Mouse (Mus musculus) forebrain, embryonic 15.5 days (tissue): ENCODE results near the gene AC124502.3. TPM values are rescaled to one million over a fixed set of nuclear protein-coding genes. Genes with fewer than 3 reads are reported as not detected.

ENCODE experiments used
- ATAC-seq: fragments of 200-750 bp; cut with Nextera tagmentation; replicated peaks from 2 replicates; pipeline ENCODE4 v1.8.0; 2017; ENCODE audit warnings: mild to moderate bottlenecking, moderate TSS enrichment, moderate library complexity
- H3K27ac ChIP-seq: fragments of 300-500 bp; sonication (generic); replicated peaks from 2 replicates; pipeline ENCODE4 v1.5.1; 2015; ENCODE audit warnings: mild to moderate bottlenecking, inconsistent platforms
- H3K27me3 ChIP-seq: fragments of 300-500 bp; sonication (generic); 2 replicates; pipeline ENCODE4 v1.6.1; 2015; ENCODE audit warnings: inconsistent platforms
- H3K36me3 ChIP-seq: fragments of 300-500 bp; sonication (generic); 2 replicates; pipeline ENCODE4 v1.6.1; 2015; ENCODE audit warnings: mild to moderate bottlenecking, inconsistent platforms
- H3K4me1 ChIP-seq: fragments of 300-500 bp; sonication (generic); 2 replicates; pipeline ENCODE4 v1.6.1; 2015; ENCODE audit warnings: inconsistent platforms
- H3K4me2 ChIP-seq: fragments of 300-500 bp; sonication (generic); replicated peaks from 2 replicates; pipeline ENCODE4 v1.6.1; 2015; ENCODE audit warnings: mild to moderate bottlenecking, inconsistent platforms
- H3K4me3 ChIP-seq: fragments of 300-500 bp; sonication (generic); 2 replicates; pipeline ENCODE4 v1.5.1; 2015; ENCODE audit warnings: mild to moderate bottlenecking, inconsistent platforms
- H3K9ac ChIP-seq: fragments of 300-500 bp; sonication (generic); replicated peaks from 2 replicates; pipeline ENCODE4 v1.6.1; 2015; ENCODE audit warnings: mild to moderate bottlenecking, inconsistent platforms
- H3K9me3 ChIP-seq: fragments of 300-500 bp; sonication (generic); 2 replicates; pipeline ENCODE4 v1.6.1; 2016; ENCODE audit warnings: inconsistent platforms
- WGBS: fragments of 180-500 bp; shearing (Covaris S2); methylation state at CpG from one replicate; pipeline ENCODE4 v1.1.7; 2015; ENCODE audit warnings: mixed read lengths; 5-methylcytosine and 5-hydroxymethylcytosine counted together
- polyA plus RNA-seq: library from polyadenylated mRNA; unstranded; fragments of >200 nt; fragmentation: Nextera tagmentation; extraction: Ambion mirVana; gene quantifications from 2 replicates; pipeline ENCODE4 v1.2.1, GENCODE M21; 2015

The AC124502.3 gene
- polyA plus RNA-seq, 1 experiment from 2014 or later, result 4.0 TPM

DNA sequence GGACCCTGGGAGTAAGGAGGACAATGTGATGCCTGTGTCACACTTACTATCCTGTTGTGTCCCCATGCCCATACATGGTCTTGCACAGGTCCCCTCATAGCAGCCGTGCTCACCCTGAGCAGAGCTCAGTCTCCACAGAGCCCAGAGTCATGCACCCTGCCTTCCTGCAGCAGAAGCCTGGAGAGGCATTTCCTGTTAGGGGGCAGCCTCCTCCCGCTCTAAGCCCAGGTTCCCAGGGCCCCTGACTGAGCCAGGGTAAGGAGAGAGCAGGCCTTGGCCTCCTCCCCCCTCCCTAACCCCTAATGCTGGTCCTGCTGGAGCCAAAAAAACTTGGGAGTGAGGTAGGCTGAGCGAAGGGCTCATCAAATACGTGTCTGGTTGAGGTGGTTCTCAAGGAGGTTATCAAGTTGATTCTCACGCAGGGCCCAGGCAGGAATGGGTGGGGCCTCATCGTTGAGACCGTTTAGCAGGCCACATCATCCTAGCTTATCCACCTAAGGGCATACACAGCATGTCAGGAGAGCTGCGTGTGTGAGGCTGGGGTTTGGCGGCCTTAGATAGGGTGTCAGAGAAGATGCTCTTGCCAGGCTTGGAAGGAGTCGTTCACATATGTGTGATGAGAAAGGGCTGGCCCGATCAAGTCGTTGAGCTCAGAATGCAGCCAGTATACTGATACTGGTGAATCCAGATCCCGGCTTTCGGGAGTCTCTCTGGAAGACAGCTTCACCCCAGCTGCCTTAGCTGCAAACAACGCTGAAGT, 28.5 kb downstream of the AC124502.3 start:
- H3K27me3 ChIP-seq, result peaks cover 4% of the 10 kb centered on the region; the same call in 1 of the 2 replicates
- peak overlapping the region; percentile 38 for H3K4me3 ChIP-seq
- no peaks in the 10 kb centered on the region for H3K36me3 ChIP-seq
- H3K27ac ChIP-seq, result no peak overlapping the region
- H3K9me3 ChIP-seq, result no peaks in the 10 kb centered on the region
- peak overlapping the region; percentile 42 for H3K9ac ChIP-seq
- 13% methylated on average over 15 of the region's 15 CpGs for WGBS
- no peak for ATAC-seq
- H3K4me2 ChIP-seq, result peak overlapping the region; percentile 73
- H3K4me1 ChIP-seq, result peaks cover 33% of the 10 kb centered on the region

DNA sequence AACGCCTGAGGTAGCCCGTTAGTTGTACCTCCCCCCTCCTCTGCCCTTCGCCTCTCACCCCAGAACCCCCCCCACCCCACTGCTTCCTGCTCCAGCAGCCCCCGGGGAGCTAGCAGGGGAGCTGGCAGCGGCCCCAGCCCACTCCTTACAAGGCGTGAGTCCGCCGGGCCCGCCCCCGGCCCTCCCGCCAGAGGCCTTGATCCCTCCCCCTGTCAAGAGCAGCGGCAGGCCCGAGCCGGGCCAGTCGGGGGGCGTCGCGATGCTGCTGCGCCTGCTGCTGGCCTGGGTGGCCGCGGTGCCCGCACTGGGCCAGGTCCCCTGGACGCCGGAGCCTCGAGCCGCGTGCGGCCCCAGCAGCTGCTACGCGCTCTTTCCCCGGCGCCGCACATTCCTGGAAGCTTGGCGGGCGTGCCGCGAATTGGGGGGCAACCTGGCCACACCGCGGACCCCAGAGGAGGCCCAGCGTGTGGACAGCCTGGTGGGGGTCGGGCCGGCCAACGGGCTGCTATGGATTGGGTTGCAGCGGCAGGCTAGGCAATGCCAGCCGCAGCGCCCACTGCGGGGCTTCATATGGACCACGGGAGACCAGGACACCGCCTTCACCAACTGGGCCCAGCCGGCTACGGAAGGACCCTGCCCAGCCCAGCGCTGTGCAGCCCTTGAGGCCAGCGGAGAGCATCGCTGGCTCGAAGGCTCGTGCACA, 29.3 kb downstream of the AC124502.3 start, which contains the start of gene Cd248:
Cd248 (plus strand) TSS at position 212 of the 703 bp plus-strand sequence.
- H3K9me3 ChIP-seq, result no peaks in the 10 kb centered on the region
- peak within 1 kb of the TSS; percentile 42 for H3K9ac ChIP-seq
- under 1% methylated on average over 50 of the region's 56 CpGs for WGBS
- no peak within 1 kb of the TSS for H3K27ac ChIP-seq
- peak within 1 kb of the TSS; percentile 73 for H3K4me2 ChIP-seq
- peaks cover 4% of the 10 kb centered on the region; the same call in 1 of the 2 replicates for H3K27me3 ChIP-seq
- peak; percentile 14 for ATAC-seq
- H3K4me1 ChIP-seq, result peaks cover 41% of the 10 kb centered on the region
- H3K4me3 ChIP-seq, result peak within 1 kb of the TSS; percentile 38
- no peaks in the 10 kb centered on the region for H3K36me3 ChIP-seq

DNA sequence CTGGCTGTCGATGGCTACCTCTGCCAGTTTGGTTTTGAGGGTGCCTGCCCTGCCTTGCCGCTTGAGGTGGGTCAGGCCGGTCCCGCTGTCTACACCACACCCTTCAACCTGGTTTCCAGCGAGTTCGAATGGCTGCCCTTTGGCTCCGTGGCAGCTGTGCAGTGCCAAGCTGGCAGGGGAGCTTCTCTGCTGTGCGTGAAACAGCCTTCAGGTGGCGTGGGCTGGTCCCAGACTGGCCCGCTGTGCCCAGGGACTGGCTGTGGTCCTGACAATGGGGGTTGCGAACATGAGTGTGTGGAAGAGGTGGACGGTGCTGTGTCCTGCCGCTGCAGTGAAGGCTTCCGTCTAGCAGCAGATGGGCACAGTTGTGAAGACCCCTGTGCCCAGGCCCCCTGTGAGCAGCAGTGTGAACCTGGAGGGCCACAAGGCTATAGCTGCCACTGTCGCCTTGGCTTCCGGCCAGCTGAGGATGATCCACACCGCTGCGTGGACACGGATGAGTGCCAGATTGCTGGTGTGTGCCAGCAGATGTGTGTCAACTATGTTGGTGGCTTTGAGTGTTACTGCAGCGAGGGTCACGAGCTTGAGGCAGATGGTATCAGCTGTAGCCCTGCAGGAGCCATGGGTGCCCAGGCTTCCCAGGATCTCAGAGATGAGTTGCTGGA, 30.0 kb downstream of the AC124502.3 start:
- peaks cover 42% of the 10 kb centered on the region for H3K4me1 ChIP-seq
- peaks cover 4% of the 10 kb centered on the region; the same call in 1 of the 2 replicates for H3K27me3 ChIP-seq
- no peak for ATAC-seq

DNA sequence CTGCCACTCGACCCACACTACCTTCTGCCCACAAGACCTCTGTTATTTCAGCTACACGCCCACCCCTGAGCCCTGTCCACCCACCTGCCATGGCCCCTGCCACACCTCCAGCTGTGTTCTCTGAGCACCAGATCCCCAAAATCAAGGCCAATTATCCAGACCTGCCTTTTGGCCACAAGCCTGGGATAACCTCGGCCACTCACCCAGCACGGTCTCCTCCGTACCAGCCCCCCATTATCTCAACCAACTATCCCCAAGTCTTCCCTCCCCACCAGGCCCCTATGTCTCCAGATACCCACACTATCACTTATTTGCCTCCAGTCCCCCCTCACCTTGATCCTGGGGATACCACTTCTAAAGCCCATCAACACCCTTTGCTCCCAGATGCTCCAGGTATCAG, 30.8 kb downstream of the AC124502.3 start:
- H3K4me2 ChIP-seq, result no peak overlapping the region
- no peak overlapping the region for H3K27ac ChIP-seq
- peaks cover 42% of the 10 kb centered on the region for H3K4me1 ChIP-seq
- H3K36me3 ChIP-seq, result no peaks in the 10 kb centered on the region
- ATAC-seq, result no peak
- peaks cover 4% of the 10 kb centered on the region; the same call in 1 of the 2 replicates for H3K27me3 ChIP-seq
- H3K9me3 ChIP-seq, result no peaks in the 10 kb centered on the region
- 83% methylated on average over 5 of the region's 5 CpGs for WGBS
- no peak overlapping the region for H3K9ac ChIP-seq
- 0 out of 2 replicates have a peak overlapping the region, but pooled peaks have one; percentile 5 for H3K4me3 ChIP-seq

More for the DNA sequence above, 30.0 kb downstream of the AC124502.3 start:
- Histone ChIP-seq H3K4me3 (peak overlapping the region; percentile 38), H3K36me3 (no peaks in the 10 kb centered on the region), H3K4me2 (peak overlapping the region; percentile 73), H3K9ac (peak overlapping the region; percentile 42), H3K9me3 (no peaks in the 10 kb centered on the region), H3K27ac (no peak overlapping the region)
- 33% methylated on average over 21 of the region's 21 CpGs for WGBS

DNA sequence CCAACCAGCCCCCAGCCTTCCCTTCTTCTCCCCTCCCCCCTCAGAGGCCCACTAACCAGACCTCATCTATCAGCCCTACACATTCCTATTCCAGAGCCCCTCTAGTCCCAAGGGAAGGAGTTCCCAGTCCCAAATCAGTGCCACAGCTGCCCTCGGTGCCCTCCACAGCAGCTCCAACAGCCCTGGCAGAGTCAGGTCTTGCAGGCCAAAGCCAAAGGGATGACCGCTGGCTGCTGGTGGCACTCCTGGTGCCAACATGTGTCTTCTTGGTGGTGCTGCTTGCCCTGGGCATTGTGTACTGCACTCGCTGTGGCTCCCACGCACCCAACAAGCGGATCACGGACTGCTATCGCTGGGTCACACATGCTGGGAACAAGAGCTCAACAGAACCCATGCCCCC, 31.3 kb downstream of the AC124502.3 start:
- ATAC-seq, result no peak
- H3K9me3 ChIP-seq, result no peaks in the 10 kb centered on the region
- peaks cover 4% of the 10 kb centered on the region; the same call in 1 of the 2 replicates for H3K27me3 ChIP-seq
- H3K36me3 ChIP-seq, result no peaks in the 10 kb centered on the region
- no peak overlapping the region for H3K4me3 ChIP-seq
- H3K4me2 ChIP-seq, result no peak overlapping the region
- WGBS, result 85% methylated on average over 7 of the region's 7 CpGs
- peaks cover 42% of the 10 kb centered on the region for H3K4me1 ChIP-seq
- no peak overlapping the region for H3K27ac ChIP-seq
- no peak overlapping the region for H3K9ac ChIP-seq

DNA sequence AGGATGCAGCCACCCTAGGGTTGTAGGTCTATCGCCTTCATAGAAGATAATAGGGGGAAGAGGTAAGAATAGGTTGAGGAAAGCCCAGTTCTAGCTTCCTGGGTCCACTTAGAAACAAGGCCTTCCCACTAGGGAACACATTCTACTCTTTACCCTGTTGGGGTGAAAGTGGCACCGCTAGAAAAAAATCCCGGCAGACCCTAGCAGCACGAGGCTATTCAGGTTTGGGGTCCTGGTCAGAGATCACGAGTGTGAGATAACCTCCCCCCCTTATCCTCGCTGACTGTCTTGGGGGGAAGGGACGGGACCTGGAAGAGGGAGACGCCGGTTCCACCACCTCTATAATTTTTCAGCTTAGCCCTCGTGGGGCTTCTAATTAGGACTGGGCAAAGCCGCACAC, 32.4 kb downstream of the AC124502.3 start:
- Histone ChIP-seq H3K4me1 (peaks cover 42% of the 10 kb centered on the region), H3K4me3 (peak overlapping the region; percentile 45), H3K27ac (peak overlapping the region; percentile 60), H3K4me2 (peak overlapping the region; percentile 66), H3K36me3 (no peaks in the 10 kb centered on the region), H3K27me3 (peaks cover 4% of the 10 kb centered on the region; the same call in 1 of the 2 replicates), H3K9me3 (no peaks in the 10 kb centered on the region), H3K9ac (peak overlapping the region; percentile 49)
- no peak for ATAC-seq
- WGBS, result 9% methylated on average over 11 of the region's 11 CpGs

DNA sequence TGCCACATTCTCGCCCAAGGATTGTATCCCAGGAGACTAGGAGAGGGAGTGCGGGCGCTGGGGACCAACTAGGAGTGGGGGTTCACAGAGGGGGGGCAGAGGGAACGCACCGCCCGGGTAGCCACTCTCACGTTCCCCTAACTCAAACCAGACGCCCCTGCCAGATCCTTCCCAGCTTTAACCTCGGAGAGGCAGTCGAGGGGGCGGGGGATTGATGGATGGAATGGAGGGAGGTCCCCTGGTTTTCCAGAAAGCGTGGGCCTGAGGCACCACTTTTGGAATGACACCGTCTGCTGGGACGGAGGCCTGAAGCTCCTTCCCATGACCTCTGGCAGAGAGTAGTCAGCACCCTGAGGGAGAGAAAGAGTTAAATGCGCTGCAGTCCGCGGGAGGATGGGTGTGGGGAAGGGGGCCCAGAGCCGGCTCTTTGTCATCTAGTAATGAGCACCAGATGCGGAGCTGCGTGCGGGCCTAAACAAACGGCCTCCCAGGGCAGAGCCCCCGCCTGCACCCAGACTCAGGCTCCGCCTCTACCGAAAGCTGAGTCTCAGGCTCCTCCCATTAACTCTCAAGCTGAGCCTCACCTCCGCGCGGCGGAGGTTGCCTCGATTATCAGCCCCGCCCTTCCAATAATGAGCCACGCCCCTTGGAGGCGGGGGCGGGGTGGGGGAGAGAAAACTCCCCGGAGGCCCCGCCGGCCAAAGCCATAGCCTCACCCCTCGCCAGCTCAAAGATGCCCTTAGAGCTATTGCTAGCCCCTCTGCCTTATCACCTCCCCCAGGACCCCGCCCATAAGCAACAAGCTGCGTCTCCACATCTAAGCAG, 33.1 kb downstream of the AC124502.3 start:
- WGBS, result under 1% methylated on average over 40 of the region's 40 CpGs
- peak; percentile 79 for ATAC-seq

DNA sequence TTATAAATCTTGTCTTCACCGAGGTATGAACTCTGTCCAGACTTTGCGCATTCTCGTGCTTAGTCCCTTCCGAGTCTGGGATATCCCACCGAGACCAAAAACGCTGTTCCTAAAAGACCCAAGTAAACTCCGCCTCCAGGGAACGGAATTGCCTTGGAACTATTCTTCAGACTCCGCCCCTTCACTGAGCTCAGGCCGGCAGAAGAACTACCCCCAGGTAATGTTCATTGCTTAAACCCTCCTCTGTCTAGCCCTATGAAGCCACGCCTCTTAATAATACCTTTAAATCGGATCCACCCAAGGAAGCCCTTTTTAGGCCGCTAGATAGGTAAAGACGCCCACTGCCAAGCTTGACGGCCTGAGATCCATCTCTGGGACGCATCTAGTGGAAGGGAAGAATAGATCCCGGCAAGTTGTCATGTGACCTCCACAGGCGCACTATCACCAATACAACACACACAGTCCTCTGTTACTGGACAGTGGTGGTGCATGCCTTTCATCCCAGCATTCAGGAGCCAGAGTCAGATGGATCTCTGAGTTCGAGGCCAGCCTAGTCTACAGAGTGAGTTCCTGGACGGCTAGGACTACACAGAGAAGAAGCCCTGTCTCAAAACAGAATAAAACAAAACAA, 33.8 kb downstream of the AC124502.3 start:
- Histone ChIP-seq H3K9ac (peak overlapping the region; percentile 49), H3K36me3 (no peaks in the 10 kb centered on the region), H3K9me3 (no peaks in the 10 kb centered on the region), H3K4me2 (peak overlapping the region; percentile 66), H3K4me1 (peaks cover 36% of the 10 kb centered on the region), H3K4me3 (peak overlapping the region; percentile 45), H3K27me3 (no peaks in the 10 kb centered on the region; the same call in 1 of the 2 replicates), H3K27ac (peak overlapping the region; percentile 60; the same call in 1 of the 2 replicates)
- WGBS, result 2% methylated on average over 20 of the region's 20 CpGs
- peak; percentile 13; the same call in 1 of the 2 replicates for ATAC-seq

More for the DNA sequence above, 33.1 kb downstream of the AC124502.3 start:
- H3K4me1 ChIP-seq, result peaks cover 42% of the 10 kb centered on the region
- H3K9me3 ChIP-seq, result no peaks in the 10 kb centered on the region
- H3K27ac ChIP-seq, result peak overlapping the region; percentile 60
- H3K27me3 ChIP-seq, result peaks cover 4% of the 10 kb centered on the region; the same call in 1 of the 2 replicates
- peak overlapping the region; percentile 45 for H3K4me3 ChIP-seq
- peak overlapping the region; percentile 66 for H3K4me2 ChIP-seq
- peak overlapping the region; percentile 49 for H3K9ac ChIP-seq
- H3K36me3 ChIP-seq, result no peaks in the 10 kb centered on the region

DNA sequence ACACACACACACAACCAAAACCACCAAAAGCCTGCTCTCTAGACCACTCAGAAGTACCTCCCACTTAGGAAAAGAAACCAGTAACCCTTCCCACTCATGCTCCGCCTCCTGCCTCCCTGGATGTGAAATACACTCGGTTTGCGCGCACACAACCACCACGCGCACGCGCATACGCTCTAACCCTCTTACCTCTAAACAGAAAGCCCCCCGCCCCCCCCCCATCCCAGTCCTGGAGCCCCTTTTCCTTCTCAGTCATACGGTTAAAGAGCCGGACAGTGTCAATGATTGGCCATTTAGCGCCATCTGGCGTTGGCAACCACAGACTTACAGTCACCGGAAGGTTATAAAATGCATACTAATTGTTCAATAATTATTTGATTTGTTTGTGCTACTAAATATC, 34.3 kb downstream of the AC124502.3 start:
- no peaks in the 10 kb centered on the region for H3K36me3 ChIP-seq

DNA sequence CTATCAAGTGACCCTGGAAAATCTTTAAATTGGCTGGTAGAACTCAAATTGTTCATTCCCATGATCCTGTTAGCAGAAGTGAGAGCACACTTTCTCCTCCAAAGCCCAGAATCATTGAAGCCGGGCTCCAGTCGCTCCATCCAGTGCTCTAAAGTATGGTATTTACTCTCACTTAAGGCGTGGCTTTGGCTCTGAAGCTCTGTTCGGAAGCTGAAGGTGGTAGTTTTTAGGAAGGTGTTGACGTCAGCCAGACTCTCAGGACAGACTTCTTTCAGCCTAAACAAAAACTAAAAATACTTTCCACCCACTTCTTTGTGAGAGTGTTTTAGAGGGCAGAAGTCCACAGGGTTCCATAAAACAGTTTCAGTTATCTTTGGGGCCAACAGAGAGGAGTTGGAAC, 34.8 kb downstream of the AC124502.3 start:
- no peak for ATAC-seq
- WGBS, result 46% methylated on average over 5 of the region's 5 CpGs
- Histone ChIP-seq H3K9me3 (no peaks in the 10 kb centered on the region), H3K27me3 (no peaks in the 10 kb centered on the region; the same call in 1 of the 2 replicates), H3K27ac (no peak overlapping the region), H3K36me3 (no peaks in the 10 kb centered on the region), H3K4me3 (no peak overlapping the region), H3K4me1 (peaks cover 26% of the 10 kb centered on the region), H3K9ac (no peak overlapping the region), H3K4me2 (no peak overlapping the region)

More for the DNA sequence above, 34.3 kb downstream of the AC124502.3 start:
- no peak; the same call in 1 of the 2 replicates for ATAC-seq
- peak overlapping the region; percentile 24 for H3K4me3 ChIP-seq
- H3K4me1 ChIP-seq, result peaks cover 31% of the 10 kb centered on the region
- peak overlapping the region; percentile 66 for H3K4me2 ChIP-seq
- H3K27ac ChIP-seq, result no peak overlapping the region
- no peaks in the 10 kb centered on the region; the same call in 1 of the 2 replicates for H3K27me3 ChIP-seq
- H3K9me3 ChIP-seq, result no peaks in the 10 kb centered on the region
- H3K9ac ChIP-seq, result no peak overlapping the region
- WGBS, result 1% methylated on average over 15 of the region's 15 CpGs
